Mouse (Mus musculus) granulocyte monocyte progenitor cell, adult 5-6 weeks (primary cell): ENCODE data around the gene Acot4. TPM values are rescaled to one million over a fixed set of nuclear protein-coding genes. Genes with fewer than 3 reads are reported as not detected.
"Not testable (repeated sequence)": the region's sequence is repeated elsewhere in the genome, so short reads cannot be mapped to it uniquely, and the experiment has no call there.

Experiments used
- ATAC-seq: replicated peaks from 2 replicates; pipeline ENCODE4 v1.8.0; 2016; ENCODE audit warnings: mild to moderate bottlenecking, moderate TSS enrichment, inconsistent platforms; ENCODE audit not compliant: poor library complexity, severe bottlenecking
- total RNA-seq, 2 experiments: library from RNA; stranded (forward) in 1 of 2; stranded (reverse) in 1 of 2; fragments of 200-712, 200-1000 nt in 1 of 2; fragments of >200 nt in 1 of 2; fragmentation: Nextera tagmentation in 1 of 2; gene quantifications; 2 replicates each; pipeline ENCODE4 v1.2.3; 2014 to 2017

Acot4 gene
- total RNA-seq, 2 experiments from 2014 or later, result 0.13 TPM; not detected in 1

DNA sequence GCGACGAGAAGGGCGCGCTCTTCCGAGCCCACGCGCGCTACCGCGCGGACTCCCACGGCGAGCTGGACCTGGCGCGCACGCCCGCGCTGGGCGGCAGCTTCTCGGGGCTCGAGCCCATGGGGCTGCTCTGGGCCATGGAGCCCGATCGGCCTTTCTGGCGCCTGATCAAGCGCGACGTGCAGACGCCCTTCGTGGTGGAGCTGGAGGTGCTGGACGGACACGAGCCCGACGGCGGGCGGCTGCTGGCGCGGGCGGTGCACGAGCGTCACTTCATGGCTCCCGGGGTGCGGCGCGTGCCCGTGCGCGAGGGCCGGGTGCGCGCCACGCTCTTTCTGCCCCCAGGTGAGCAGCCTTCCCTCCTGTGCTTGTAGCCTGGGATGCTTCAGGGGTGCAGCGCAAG, 31.4 kb downstream of the Acot4 start:
- not testable (repeated sequence) for ATAC-seq

DNA sequence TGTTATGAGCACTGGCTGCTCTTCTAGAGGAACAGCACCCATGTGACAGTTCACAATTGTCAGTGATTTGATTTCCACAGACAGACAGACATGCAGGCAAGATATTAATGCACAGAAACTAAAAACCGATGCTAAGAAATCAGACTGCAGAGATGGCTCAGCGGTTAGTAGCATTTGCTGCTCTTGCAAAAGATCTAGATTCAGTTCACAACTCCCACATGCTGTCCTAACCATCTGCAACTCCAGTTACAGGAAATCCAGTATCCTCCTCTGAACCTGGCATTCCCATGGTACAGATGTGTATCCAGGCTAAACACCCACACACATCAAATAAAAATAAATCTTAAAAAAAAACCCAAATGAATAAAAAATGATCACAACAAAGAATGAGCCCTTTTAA, 33.5 kb downstream of the Acot4 start:
- no peak for ATAC-seq

DNA sequence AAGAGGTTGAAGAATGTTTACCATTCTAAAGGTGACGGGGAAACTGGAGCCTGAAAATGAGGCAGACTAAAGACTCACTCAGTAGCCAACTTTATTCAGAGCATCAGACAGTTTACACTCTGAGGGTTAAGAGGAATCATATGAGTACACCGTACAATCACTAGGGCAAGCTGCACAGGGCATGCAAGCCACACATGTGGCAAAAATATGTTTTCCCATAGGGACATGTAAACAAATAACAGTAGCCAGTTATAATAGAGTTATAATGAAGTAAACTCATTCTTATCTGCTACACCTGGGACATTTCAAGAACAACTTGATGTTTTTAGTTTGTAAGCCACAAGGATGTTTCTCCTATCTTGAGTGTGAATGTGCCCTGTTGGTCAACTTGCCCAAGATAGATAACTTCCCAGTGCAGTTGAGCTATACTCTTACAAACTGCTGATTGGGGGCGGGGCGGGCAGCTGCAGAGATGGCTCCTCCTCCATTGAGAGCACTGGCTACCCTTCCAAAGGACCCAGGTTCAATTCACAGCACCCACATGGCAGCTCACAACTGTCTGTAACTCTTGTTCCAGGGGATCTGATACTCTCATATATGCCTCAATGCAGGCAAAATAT, 39.3 kb downstream of the Acot4 start:
- no peak for ATAC-seq

DNA sequence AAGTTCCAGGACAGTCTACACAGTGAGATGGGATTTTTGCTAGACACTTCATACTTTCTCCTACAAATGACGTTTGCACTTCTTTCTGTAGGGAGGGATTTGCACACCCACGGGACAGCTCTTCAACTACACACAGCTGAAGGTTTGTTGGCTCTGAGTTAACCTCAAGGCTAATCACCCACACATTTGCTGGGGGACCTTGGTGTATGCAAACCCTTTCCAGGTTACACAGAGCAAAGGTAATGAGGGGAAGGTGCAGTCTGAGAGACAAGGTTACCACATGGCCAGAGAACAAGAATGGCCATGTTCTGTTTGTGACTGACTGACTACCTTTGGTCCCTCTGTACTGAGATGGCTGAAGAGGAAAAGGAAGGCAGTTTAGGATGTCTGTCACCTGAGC, 45.7 kb downstream of the Acot4 start:
- ATAC-seq, result no peak

DNA sequence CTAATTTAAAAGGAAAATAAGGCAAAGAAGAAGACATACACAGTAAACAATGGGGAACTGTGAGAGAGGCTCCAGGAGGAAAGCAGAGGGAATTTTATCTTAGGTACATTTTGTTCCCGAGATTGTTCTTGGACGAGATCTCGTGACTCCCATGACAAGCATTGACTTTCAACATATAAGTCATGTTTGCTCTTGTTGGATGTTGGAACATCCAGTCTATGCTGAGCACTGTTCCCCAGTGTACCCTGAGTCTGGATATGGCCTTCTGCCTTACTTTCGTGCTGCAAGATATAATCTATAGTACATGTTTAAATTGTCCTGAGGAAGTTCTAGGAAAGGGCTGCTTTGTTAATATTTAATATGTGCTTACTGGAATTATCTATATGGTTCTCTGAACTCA, 46.4 kb downstream of the Acot4 start:
- ATAC-seq, result no peak

DNA sequence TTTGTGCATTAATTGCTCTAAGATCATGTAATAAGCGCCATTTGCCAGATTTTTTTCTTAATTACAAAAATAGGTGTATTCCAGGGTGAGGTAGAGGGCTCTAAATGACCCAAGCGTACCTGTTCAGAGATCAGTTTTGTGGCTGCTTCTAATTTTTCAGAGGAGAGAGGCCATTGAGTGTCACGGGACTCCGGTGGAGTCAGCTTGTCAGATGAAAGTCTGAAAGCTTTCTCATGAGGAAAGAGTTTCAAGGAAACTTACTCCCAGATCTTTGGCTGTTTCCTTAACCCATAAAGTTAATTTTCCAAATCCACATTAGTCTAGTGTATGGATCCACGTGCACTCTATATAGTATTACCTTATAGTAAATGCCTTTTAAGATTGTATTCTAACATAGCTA, 56.5 kb downstream of the Acot4 start:
- not testable (repeated sequence) for ATAC-seq

Other genes with a start within 250 kb of the Acot4 start
- 9.3 and 14.2 TPM in 2 replicates for gene Numb, start 116.4 kb upstream of the Acot4 start, total RNA-seq (2014; fragmentation: Nextera tagmentation)
- 20.4 and 20.8 TPM in 2 replicates for gene Numb, start 116.4 kb upstream of the Acot4 start, total RNA-seq (2017)
- 13.0 and 18.5 TPM in 2 replicates for gene Riox1, start 87.8 kb upstream of the Acot4 start, total RNA-seq (2014; fragmentation: Nextera tagmentation)
- 15.8 and 21.5 TPM in 2 replicates for gene Riox1, start 87.8 kb upstream of the Acot4 start, total RNA-seq (2017)
- not detected in 2 replicates for gene Heatr4, start 53.5 kb upstream of the Acot4 start, total RNA-seq (2014; fragmentation: Nextera tagmentation)
- not detected in 2 replicates for gene Heatr4, start 53.5 kb upstream of the Acot4 start, total RNA-seq (2017)
- 10.1 and 14.0 TPM in 2 replicates for gene Acot2, start 50.5 kb upstream of the Acot4 start, total RNA-seq (2014; fragmentation: Nextera tagmentation)
- gene Acot2, start 50.5 kb upstream of the Acot4 start, total RNA-seq (2017), result 11.5 and 12.0 TPM in 2 replicates
- gene Acot1, start 28.9 kb upstream of the Acot4 start, total RNA-seq (2014; fragmentation: Nextera tagmentation), result 14.7 and 16.2 TPM in 2 replicates
- gene Acot1, start 28.9 kb upstream of the Acot4 start, total RNA-seq (2017), result 9.6 and 12.3 TPM in 2 replicates
- gene Gm49366, start 556 bp downstream of the Acot4 start, total RNA-seq (2014; fragmentation: Nextera tagmentation), result not detected in 2 replicates
- gene Gm49366, start 556 bp downstream of the Acot4 start, total RNA-seq (2017), result not detected in 2 replicates
- not detected in 2 replicates for gene Acot3, start 13.8 kb downstream of the Acot4 start, total RNA-seq (2014; fragmentation: Nextera tagmentation)
- not detected in 2 replicates for gene Acot3, start 13.8 kb downstream of the Acot4 start, total RNA-seq (2017)
- gene Acot5, start 30.9 kb downstream of the Acot4 start, total RNA-seq (2014; fragmentation: Nextera tagmentation), result not detected in 2 replicates
- gene Acot5, start 30.9 kb downstream of the Acot4 start, total RNA-seq (2017), result not detected in 2 replicates
- 0.68 and 2.2 TPM in 2 replicates for gene Acot6, start 62.3 kb downstream of the Acot4 start, total RNA-seq (2014; fragmentation: Nextera tagmentation)
- gene Acot6, start 62.3 kb downstream of the Acot4 start, total RNA-seq (2017), result 0.22 and 0.31 TPM in 2 replicates
- gene Dnal1, start 76.0 kb downstream of the Acot4 start, total RNA-seq (2014; fragmentation: Nextera tagmentation), result 1.5 and 4.1 TPM in 2 replicates
- gene Dnal1, start 76.0 kb downstream of the Acot4 start, total RNA-seq (2017), result 0.77 and 0.78 TPM in 2 replicates
- gene Pnma1, start 110.1 kb downstream of the Acot4 start, total RNA-seq (2014; fragmentation: Nextera tagmentation), result 0.26 and 0.47 TPM in 2 replicates
- 0.17 TPM in 1 of 2 replicates, not detected in the other for gene Pnma1, start 110.1 kb downstream of the Acot4 start, total RNA-seq (2017)
- gene Elmsan1, start 180.5 kb downstream of the Acot4 start, total RNA-seq (2014; fragmentation: Nextera tagmentation), result 12.7 and 15.1 TPM in 2 replicates
- gene Elmsan1, start 180.5 kb downstream of the Acot4 start, total RNA-seq (2017), result 7.8 and 10.1 TPM in 2 replicates
- gene Ptgr2, start 246.9 kb downstream of the Acot4 start, total RNA-seq (2014; fragmentation: Nextera tagmentation), result 22.3 and 24.9 TPM in 2 replicates
- gene Ptgr2, start 246.9 kb downstream of the Acot4 start, total RNA-seq (2017), result 60.8 and 69.0 TPM in 2 replicates